Mouse (Mus musculus) mouse trophoblast stem cell (cell line): ENCODE measurements at regions not wholly inside any gene's neighbourhood (a gene's known extent, or its start where the extent isn't known, plus 50 kb on each side); places are given as distances from the start of the nearest gene placed in this dataset.

Source experiments
- in situ Hi-C, 2 experiments: fragments of 300-500 bp; cut with MseI, MboI; formaldehyde crosslinking; loops; 2 replicates in 1 of 2; 3 replicates in 1 of 2; pipeline ENCODE4 v1.15.1; 2025

GRCm38 (mm10) chr12:71623271-71623670 lies 207.6 kb upstream of the Daam1 start:
- in situ Hi-C loops: no loop called here

- in situ Hi-C loops: no loop called here
Measured at GRCm38 (mm10) chr12:71624076-71624475, 206.8 kb upstream of the Daam1 start.

- in situ Hi-C loops: no loop called here
Measured at GRCm38 (mm10) chr12:71624676-71625075, 206.2 kb upstream of the Daam1 start.

GRCm38 (mm10) chr12:71625115-71625514 lies 205.8 kb upstream of the Daam1 start:
- in situ Hi-C loops: no loop called here

- in situ Hi-C loops: no loop called here
Measured at GRCm38 (mm10) chr12:71626801-71627200, 204.1 kb upstream of the Daam1 start.

- in situ Hi-C loops: no loop called here
Measured at GRCm38 (mm10) chr12:71627421-71628339, 203.2 kb upstream of the Daam1 start.

- in situ Hi-C loops: no loop called here
Measured at GRCm38 (mm10) chr12:71628340-71628738, 202.5 kb upstream of the Daam1 start.

GRCm38 (mm10) chr12:71628796-71629195 lies 202.1 kb upstream of the Daam1 start:
- in situ Hi-C loops: no loop called here

- in situ Hi-C loops: no loop called here
Measured at GRCm38 (mm10) chr12:71630386-71630785, 200.5 kb upstream of the Daam1 start.

GRCm38 (mm10) chr12:71636300-71636699 lies 194.6 kb upstream of the Daam1 start:
- in situ Hi-C loops: no loop called here

- in situ Hi-C loops: no loop called here
Measured at GRCm38 (mm10) chr12:71637248-71637647, 193.6 kb upstream of the Daam1 start.

- in situ Hi-C loops: no loop called here
Measured at GRCm38 (mm10) chr12:71638246-71638645, 192.6 kb upstream of the Daam1 start.

- in situ Hi-C loops: no loop called here
Measured at GRCm38 (mm10) chr12:71640058-71640501, 190.8 kb upstream of the Daam1 start.

GRCm38 (mm10) chr12:71641486-71641885 lies 189.4 kb upstream of the Daam1 start:
- in situ Hi-C loops: no loop called here

GRCm38 (mm10) chr12:71642797-71643337 lies 188.0 kb upstream of the Daam1 start:
- in situ Hi-C loops: no loop called here

- in situ Hi-C loops: no loop called here
Measured at GRCm38 (mm10) chr12:71651251-71651650, 179.6 kb upstream of the Daam1 start.

- in situ Hi-C loops: no loop called here
Measured at GRCm38 (mm10) chr12:71693346-71694038, 137.4 kb upstream of the Daam1 start.

GRCm38 (mm10) chr12:71701753-71702152 lies 129.1 kb upstream of the Daam1 start:
- in situ Hi-C loops: loop anchor here (10.0 kb wide), 2 partner anchors 387 to 397 kb away; partner anchors contain the start of gene Dact1 (in 1 of the 2)

- in situ Hi-C loops: loop anchor here (10.0 kb wide), 2 partner anchors 387 to 397 kb away; partner anchors contain the start of gene Dact1 (in 1 of the 2)
Measured at GRCm38 (mm10) chr12:71702181-71702580, 128.7 kb upstream of the Daam1 start.

GRCm38 (mm10) chr12:71703146-71703902 lies 127.6 kb upstream of the Daam1 start:
- in situ Hi-C loops: loop anchor here (10.0 kb wide), 2 partner anchors 389 to 399 kb away; partner anchors contain the start of gene Dact1 (in 1 of the 2)

- in situ Hi-C loops: loop anchor here (10.0 kb wide), 2 partner anchors 390 to 400 kb away; partner anchors contain the start of gene Dact1 (in 1 of the 2)
Measured at GRCm38 (mm10) chr12:71704431-71704830, 126.4 kb upstream of the Daam1 start.
